Mouse (Mus musculus) embryonic facial prominence, embryonic 13.5 days (tissue): ENCODE data around the gene Myo16. TPM values are rescaled to one million over a fixed set of nuclear protein-coding genes. Genes with fewer than 3 reads are reported as not detected.

Source experiments
- ATAC-seq: fragments of 200-750 bp; cut with Nextera tagmentation; 2 replicates; pipeline ENCODE4 v1.8.0; 2017; ENCODE audit warnings: low read depth; ENCODE audit not compliant: insufficient number of reproducible peaks, insufficient read depth, low FRiP score, low TSS enrichment
- H3K27ac ChIP-seq: fragments of 300-500 bp; sonication (generic); 2 replicates; pipeline ENCODE4 v1.5.1; 2015; ENCODE audit warnings: moderate library complexity, mild to moderate bottlenecking, inconsistent platforms
- H3K27me3 ChIP-seq: fragments of 300-500 bp; sonication (generic); 2 replicates; pipeline ENCODE4 v1.6.1; 2015; ENCODE audit warnings: mild to moderate bottlenecking, inconsistent platforms
- H3K36me3 ChIP-seq: fragments of 300-500 bp; sonication (generic); 2 replicates; pipeline ENCODE4 v1.6.1; 2015; ENCODE audit warnings: mild to moderate bottlenecking, inconsistent platforms
- H3K4me1 ChIP-seq: fragments of 300-500 bp; sonication (generic); 2 replicates; pipeline ENCODE4 v1.6.1; 2015; ENCODE audit warnings: inconsistent platforms
- H3K4me2 ChIP-seq: fragments of 300-500 bp; sonication (generic); 2 replicates; pipeline ENCODE4 v1.6.1; 2015; ENCODE audit warnings: moderate library complexity, mild to moderate bottlenecking, inconsistent platforms
- H3K4me3 ChIP-seq: fragments of 300-500 bp; sonication (generic); 2 replicates; pipeline ENCODE4 v1.5.1; 2015; ENCODE audit warnings: mild to moderate bottlenecking, inconsistent platforms
- H3K9ac ChIP-seq: fragments of 300-500 bp; sonication (generic); 2 replicates; pipeline ENCODE4 v1.6.1; 2015; ENCODE audit warnings: mild to moderate bottlenecking, inconsistent platforms
- H3K9me3 ChIP-seq: fragments of 300-500 bp; sonication (generic); 2 replicates; pipeline ENCODE4 v1.6.1; 2016; ENCODE audit warnings: inconsistent platforms
- WGBS: fragments of 180-500 bp; shearing (Covaris S2); methylation state at CpG from one replicate; pipeline ENCODE4 v1.1.7; 2015; ENCODE audit warnings: mixed read lengths; 5-methylcytosine and 5-hydroxymethylcytosine counted together
- polyA plus RNA-seq: library from polyadenylated mRNA; unstranded; fragments of >200 nt; fragmentation: Nextera tagmentation; extraction: Ambion mirVana; gene quantifications from 2 replicates; pipeline ENCODE4 v1.2.1, GENCODE M21; 2015

Gene Myo16
- polyA plus RNA-seq, 1 experiment from 2014 or later: 0.46 TPM

DNA sequence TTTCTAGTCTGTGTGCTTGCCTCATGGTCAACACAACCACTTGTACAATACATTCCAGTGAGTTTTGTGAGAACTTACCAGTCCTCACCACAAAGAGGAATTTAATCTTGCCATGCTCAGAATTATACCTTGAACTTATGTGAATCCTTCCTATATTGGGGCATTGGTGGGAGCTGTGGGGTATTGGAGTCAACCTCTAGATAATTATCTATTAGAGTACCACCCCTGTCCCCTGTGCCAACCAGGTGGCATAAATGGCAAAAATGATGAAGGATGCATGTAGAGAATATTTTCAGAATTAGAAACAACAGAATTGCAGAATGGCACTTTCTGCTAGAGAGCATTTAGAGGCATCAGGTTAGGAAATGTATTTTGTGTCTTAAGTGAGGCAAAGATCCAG lies 25.3 kb downstream of the Myo16 start:
- no peak for ATAC-seq
- Histone ChIP-seq H3K9ac (no peak overlapping the region), H3K36me3 (no peaks in the 10 kb centered on the region), H3K4me1 (no peaks in the 10 kb centered on the region), H3K9me3 (no peaks in the 10 kb centered on the region), H3K27me3 (no peaks in the 10 kb centered on the region), H3K4me2 (no peak overlapping the region), H3K27ac (no peak overlapping the region), H3K4me3 (no peak overlapping the region)

DNA sequence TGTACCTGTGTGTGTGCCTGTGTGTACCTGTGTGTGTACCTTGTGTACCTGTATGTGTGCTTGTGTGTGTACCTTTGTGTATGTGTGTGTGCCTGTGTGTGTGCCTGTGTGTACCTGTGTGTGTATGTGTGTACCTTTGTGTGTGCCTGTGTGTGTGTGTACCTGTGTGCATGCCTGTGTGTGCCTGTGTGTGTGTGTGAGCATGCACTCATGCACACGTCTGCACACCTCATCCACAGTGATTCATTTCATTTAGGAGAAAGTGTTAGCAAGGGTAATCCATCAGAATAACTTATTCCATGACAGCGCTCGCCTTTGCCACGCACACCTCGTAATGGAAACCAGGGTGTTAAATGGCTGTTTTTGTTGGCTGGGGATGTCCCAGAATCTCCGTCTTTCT lies 36.9 kb downstream of the Myo16 start:
- no peaks in the 10 kb centered on the region for H3K36me3 ChIP-seq
- no peaks in the 10 kb centered on the region for H3K27me3 ChIP-seq
- H3K4me1 ChIP-seq: no peaks in the 10 kb centered on the region
- no peak for ATAC-seq
- H3K27ac ChIP-seq: no peak overlapping the region
- no peak overlapping the region for H3K4me3 ChIP-seq
- no peak overlapping the region for H3K9ac ChIP-seq
- no peaks in the 10 kb centered on the region for H3K9me3 ChIP-seq
- WGBS: 85% methylated on average over 6 of the region's 6 CpGs
- H3K4me2 ChIP-seq: no peak overlapping the region

DNA sequence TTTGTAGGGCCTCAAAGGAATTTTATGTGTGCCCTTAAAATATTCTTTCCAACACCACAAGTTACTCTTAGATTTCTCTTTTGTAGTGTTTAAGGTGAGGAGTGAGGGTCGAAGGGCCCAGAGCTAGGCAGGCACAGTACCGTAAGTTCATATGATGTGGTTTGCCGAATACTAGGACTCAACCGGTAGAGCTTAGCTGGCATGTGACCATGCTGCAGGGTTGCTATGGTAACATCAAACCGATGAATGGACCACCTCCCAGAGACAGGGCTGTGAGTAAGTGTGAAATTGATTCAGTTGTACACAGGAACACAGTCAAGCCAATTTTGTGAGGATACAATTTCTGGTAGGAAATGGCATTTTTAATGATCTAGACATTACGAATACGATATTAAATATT lies 44.5 kb downstream of the Myo16 start:
- ATAC-seq: no peak

DNA sequence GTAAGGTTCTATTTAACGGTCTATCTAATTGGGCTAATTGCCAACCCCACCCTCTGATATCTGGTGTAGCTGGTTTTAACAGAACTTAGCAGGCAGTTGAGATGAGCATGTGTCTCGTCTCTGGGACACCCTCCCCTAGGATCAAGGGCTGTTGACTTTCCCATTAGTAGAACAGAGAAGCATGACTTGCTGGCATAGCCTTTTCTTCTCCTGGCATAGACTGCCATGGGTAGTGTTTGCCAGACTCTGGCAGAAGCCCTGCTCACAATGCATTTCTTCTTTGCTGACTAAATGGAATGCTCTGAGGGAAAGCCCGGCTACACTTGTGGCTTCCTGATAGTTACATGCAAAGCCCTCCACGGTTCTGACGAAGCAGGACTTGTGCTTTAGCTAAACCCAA lies 45.6 kb downstream of the Myo16 start:
- 78% methylated on average over 5 of the region's 5 CpGs for WGBS
- ATAC-seq: no peak
- no peak overlapping the region for H3K9ac ChIP-seq
- H3K4me2 ChIP-seq: no peak overlapping the region
- no peak overlapping the region for H3K4me3 ChIP-seq
- no peak overlapping the region for H3K27ac ChIP-seq
- no peaks in the 10 kb centered on the region for H3K36me3 ChIP-seq
- H3K9me3 ChIP-seq: no peaks in the 10 kb centered on the region
- H3K4me1 ChIP-seq: no peaks in the 10 kb centered on the region
- H3K27me3 ChIP-seq: no peaks in the 10 kb centered on the region

More for the DNA sequence above, 44.5 kb downstream of the Myo16 start:
- no peaks in the 10 kb centered on the region for H3K36me3 ChIP-seq
- H3K27ac ChIP-seq: no peak overlapping the region
- no peak overlapping the region for H3K4me2 ChIP-seq
- H3K4me1 ChIP-seq: no peaks in the 10 kb centered on the region
- H3K4me3 ChIP-seq: no peak overlapping the region
- H3K9me3 ChIP-seq: no peaks in the 10 kb centered on the region
- no peak overlapping the region for H3K9ac ChIP-seq
- 63% methylated on average over 7 of the region's 7 CpGs for WGBS
- H3K27me3 ChIP-seq: no peaks in the 10 kb centered on the region

DNA sequence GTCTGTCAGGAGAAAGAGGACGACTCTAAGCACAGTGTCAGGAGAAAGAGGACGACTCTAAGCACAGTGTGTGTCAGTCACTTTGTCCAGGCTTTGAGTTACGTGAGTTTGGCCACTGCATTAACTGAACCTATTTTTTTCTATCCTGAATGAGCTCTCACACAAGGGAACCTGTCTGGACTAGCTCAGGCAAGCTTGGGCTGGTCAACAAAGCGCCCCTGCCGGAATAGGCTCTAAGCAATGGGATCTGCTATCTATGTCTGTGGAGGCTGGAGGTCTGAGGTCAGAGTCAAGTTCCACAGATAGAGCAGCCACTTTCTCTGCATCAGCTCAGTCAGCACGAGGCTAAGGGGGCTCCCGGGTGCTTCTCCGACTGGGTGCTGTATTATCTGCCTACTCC lies 46.3 kb downstream of the Myo16 start:
- H3K4me2 ChIP-seq: no peak overlapping the region
- H3K4me1 ChIP-seq: no peaks in the 10 kb centered on the region
- no peak for ATAC-seq
- H3K27me3 ChIP-seq: no peaks in the 10 kb centered on the region
- no peaks in the 10 kb centered on the region for H3K36me3 ChIP-seq
- 73% methylated on average over 8 of the region's 8 CpGs for WGBS
- no peak overlapping the region for H3K4me3 ChIP-seq
- no peak overlapping the region for H3K9ac ChIP-seq
- H3K27ac ChIP-seq: no peak overlapping the region
- no peaks in the 10 kb centered on the region for H3K9me3 ChIP-seq

DNA sequence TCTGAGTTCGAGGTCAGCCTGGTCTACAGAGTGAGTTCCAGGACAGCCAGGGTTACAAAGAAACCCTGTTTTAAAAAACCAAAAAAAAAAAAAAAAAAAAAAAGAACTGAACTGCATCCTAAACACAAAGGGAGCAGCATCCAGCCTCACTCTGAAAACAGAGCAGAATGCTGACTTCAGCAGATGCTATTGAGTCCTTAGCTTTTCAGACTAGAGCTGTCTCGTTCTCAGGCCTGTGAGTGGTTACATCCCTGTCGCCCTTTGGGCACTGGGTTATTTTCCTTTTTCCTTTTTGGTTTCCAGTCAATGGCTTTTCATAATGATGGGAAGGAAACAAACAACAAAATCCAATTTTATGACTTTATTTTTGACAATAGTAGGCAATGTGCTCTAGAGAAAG lies 61.3 kb downstream of the Myo16 start:
- no peaks in the 10 kb centered on the region for H3K9me3 ChIP-seq
- no peak for ATAC-seq
- no peaks in the 10 kb centered on the region for H3K4me1 ChIP-seq
- no peak overlapping the region for H3K27ac ChIP-seq
- H3K4me3 ChIP-seq: no peak overlapping the region
- H3K4me2 ChIP-seq: no peak overlapping the region
- no peak overlapping the region for H3K9ac ChIP-seq
- H3K27me3 ChIP-seq: no peaks in the 10 kb centered on the region
- H3K36me3 ChIP-seq: no peaks in the 10 kb centered on the region
- 69% methylated on average over 3 of the region's 3 CpGs for WGBS

DNA sequence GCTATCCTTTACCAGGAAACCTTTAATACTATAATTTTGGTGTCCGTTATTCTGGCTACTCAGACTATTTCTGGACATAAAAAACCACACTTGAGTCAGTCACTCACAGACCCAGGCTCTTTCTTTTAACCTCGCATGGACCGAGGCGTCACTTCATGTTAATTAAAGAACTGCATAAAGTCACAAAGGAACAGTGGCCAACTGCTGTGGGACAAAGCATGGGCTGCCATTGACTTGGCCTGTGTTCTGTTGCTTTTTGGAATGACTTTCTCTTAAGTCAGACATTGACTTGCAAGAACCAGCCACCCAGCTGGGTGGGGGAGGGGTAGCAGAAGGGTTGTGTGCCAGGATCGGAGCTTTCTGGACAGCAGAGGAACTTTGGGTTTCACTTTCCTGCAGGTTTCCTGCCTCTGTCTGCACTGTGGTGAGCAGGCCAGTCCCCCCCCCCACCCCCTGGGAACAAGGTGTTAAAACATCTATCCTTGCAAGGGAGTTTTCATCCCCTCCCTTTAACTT lies 66.1 kb downstream of the Myo16 start:
- Histone ChIP-seq H3K4me3 (no peak overlapping the region), H3K4me2 (no peak overlapping the region), H3K4me1 (no peaks in the 10 kb centered on the region), H3K9me3 (no peaks in the 10 kb centered on the region), H3K27me3 (no peaks in the 10 kb centered on the region), H3K9ac (no peak overlapping the region), H3K36me3 (no peaks in the 10 kb centered on the region), H3K27ac (no peak overlapping the region)
- WGBS: 76% methylated on average over 5 of the region's 5 CpGs
- ATAC-seq: no peak

DNA sequence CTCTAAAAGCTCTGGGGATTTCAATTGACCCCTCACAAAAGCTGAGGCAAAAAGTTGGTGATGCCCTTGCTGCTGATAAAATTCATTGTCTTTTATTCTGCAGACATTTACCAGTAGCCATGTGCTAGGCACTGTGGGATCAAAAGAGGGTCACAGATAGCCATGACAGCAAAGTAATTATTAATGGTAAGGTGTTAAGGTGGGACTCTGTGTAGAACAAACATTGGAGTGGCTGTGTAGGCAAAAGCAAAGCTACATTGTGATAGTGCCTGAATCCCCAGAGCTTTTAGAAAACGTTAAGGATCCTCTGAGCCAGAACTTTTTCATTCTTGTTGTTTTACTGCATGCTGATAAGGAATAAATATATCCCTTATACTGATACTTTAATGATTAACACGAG lies 69.1 kb downstream of the Myo16 start:
- H3K4me3 ChIP-seq: no peak overlapping the region
- no peaks in the 10 kb centered on the region for H3K4me1 ChIP-seq
- no peak overlapping the region for H3K27ac ChIP-seq
- H3K9ac ChIP-seq: no peak overlapping the region
- 56% methylated on average over 2 of the region's 2 CpGs for WGBS
- H3K4me2 ChIP-seq: no peak overlapping the region
- no peak for ATAC-seq
- no peaks in the 10 kb centered on the region for H3K36me3 ChIP-seq
- no peaks in the 10 kb centered on the region for H3K27me3 ChIP-seq
- no peaks in the 10 kb centered on the region for H3K9me3 ChIP-seq

DNA sequence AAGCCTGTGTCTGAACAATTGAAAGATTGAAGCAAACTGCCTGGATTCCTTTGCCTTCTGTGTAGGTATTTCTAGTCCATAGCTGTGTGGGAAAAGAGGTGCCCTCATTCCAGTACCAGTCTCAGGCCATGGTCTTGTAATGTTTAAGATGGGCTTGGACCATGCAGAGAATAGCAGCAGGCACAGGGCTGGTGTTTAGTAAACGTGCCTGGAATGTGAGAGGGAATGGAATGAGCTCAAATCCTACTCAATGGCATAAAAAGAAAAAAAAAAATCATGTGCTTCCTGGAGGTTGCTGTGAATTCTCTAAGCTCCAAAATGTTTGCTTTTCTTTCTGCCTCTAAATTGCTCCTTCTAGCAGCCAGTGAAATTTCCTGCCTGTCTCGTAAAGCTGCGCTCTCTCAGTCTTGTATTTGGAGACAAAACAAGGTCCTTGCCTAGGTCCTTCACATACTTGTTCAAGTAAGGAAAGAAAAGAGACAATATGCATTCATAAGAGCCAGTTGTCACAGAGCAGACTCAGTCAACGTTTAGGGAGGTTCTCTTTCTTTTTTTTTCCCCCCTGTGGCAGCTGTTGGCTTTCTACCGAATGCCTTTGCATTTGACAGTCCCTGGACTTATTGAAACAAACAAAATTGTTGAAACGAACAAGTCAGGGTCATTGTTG lies 70.0 kb downstream of the Myo16 start:
- H3K9ac ChIP-seq: no peak overlapping the region
- no peak overlapping the region for H3K27ac ChIP-seq
- H3K27me3 ChIP-seq: no peaks in the 10 kb centered on the region
- H3K9me3 ChIP-seq: no peaks in the 10 kb centered on the region
- no peaks in the 10 kb centered on the region for H3K4me1 ChIP-seq
- no peak for ATAC-seq
- WGBS: 52% methylated on average over 6 of the region's 6 CpGs
- H3K36me3 ChIP-seq: no peaks in the 10 kb centered on the region
- H3K4me3 ChIP-seq: no peak overlapping the region
- H3K4me2 ChIP-seq: no peak overlapping the region

DNA sequence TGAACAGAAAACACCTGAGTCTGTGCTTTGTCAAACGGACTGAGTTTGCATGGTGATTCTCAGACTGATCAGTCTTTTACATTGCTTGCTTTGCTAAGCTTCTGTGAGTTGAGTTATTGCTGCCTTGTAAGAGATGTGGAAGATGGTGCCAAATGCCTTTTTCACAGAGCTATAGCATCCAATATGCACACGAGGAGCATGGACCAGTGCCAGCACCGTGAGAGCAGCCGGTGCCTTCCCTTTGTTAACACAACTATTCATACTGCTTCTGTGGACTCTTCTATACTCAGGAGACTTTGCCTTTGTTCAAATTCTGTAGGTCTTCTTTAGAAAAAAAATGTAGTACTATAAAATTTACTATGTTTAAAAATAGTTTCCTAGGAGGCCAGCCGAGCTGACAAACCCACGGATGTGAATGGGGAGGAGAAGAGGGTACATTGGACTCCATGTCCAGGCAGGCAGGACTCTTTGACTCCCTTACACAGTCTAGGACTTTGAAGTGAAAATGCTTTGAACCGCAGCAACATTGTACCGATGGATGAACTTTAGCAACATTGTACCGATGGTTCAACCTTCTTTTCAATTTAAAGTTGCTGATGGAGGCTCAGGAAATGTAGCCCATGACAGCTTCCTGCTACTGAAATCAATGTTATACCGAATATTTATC lies 70.7 kb downstream of the Myo16 start:
- WGBS: 72% methylated on average over 10 of the region's 10 CpGs
- H3K9ac ChIP-seq: no peak overlapping the region
- H3K27me3 ChIP-seq: no peaks in the 10 kb centered on the region
- no peak for ATAC-seq
- H3K4me2 ChIP-seq: no peak overlapping the region
- H3K4me3 ChIP-seq: no peak overlapping the region
- no peaks in the 10 kb centered on the region for H3K36me3 ChIP-seq
- H3K27ac ChIP-seq: no peak overlapping the region
- H3K4me1 ChIP-seq: no peaks in the 10 kb centered on the region
- H3K9me3 ChIP-seq: no peaks in the 10 kb centered on the region

DNA sequence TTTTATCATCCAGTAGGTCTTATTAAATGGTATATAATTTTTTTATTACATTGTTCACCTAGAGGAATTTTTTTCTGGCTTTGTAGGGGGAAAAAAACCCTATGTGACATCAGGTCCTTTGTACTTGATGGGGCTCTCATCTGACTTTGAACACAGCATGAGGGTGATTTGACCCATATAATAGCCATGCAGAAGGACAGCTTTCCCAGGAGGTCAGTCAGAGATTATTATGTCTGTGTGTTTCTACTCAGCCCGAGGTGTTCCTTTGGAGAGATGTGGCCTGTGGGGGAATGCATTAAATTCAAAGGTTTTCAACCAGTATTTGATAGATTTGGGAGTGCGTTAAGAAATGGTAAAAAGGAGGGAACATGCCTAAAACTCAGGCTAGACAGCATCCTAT lies 71.3 kb downstream of the Myo16 start:
- ATAC-seq: no peak
- no peak overlapping the region for H3K9ac ChIP-seq
- 73% methylated on average over 2 of the region's 2 CpGs for WGBS
- H3K4me2 ChIP-seq: no peak overlapping the region
- no peaks in the 10 kb centered on the region for H3K4me1 ChIP-seq
- H3K27ac ChIP-seq: no peak overlapping the region
- no peaks in the 10 kb centered on the region for H3K9me3 ChIP-seq
- no peak overlapping the region for H3K4me3 ChIP-seq
- H3K36me3 ChIP-seq: no peaks in the 10 kb centered on the region
- H3K27me3 ChIP-seq: no peaks in the 10 kb centered on the region

DNA sequence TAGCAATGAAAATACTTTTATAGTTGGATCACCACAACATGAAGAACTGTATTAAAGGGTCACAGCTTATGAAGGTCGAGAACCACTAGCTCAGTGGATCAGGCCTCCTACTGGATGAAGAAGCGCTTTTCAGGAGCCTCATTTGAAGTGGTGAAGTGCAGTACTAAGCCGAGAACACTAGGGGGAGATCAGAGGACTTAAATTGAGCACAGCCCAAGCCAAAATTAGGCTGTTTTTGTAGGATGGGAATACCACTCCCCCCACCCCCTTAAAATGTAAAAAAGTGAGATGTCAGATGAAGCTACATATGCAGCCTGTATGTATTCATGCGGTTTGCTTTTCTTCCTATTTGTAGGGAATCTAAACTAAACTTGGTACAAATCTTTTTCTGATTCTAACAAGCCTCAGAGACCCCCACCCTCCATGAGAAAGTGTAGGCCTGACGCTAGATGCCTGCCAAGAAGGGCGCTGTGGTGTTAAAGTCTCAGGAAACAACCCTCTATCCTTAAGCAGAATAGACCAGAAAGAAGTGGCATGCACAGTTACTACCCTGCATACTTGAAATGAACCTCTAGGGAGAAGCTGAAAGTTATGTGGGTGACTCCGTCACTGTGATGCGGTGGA lies 77.1 kb downstream of the Myo16 start:
- no peaks in the 10 kb centered on the region for H3K4me1 ChIP-seq
- H3K9ac ChIP-seq: no peak overlapping the region
- no peaks in the 10 kb centered on the region for H3K9me3 ChIP-seq
- H3K4me3 ChIP-seq: no peak overlapping the region
- H3K27ac ChIP-seq: no peak overlapping the region
- H3K36me3 ChIP-seq: no peaks in the 10 kb centered on the region
- ATAC-seq: no peak
- no peak overlapping the region for H3K4me2 ChIP-seq
- WGBS: 54% methylated on average over 8 of the region's 8 CpGs
- H3K27me3 ChIP-seq: no peaks in the 10 kb centered on the region
